Mouse (Mus musculus) heart, adult 2 months (tissue): Measurements from ENCODE around the gene Tenm4. TPM values are rescaled to one million over a fixed set of nuclear protein-coding genes. Genes with fewer than 3 reads are reported as not detected.

Experiments
- DNase-seq, 2 experiments: peaks; one replicate each; pipeline ENCODE4 v3.0.0; 2021
- H3K27ac ChIP-seq: fragments of 200-600 bp; 2 replicates; pipeline ENCODE4 v1.8.1; 2022
- H3K27me3 ChIP-seq: fragments of 200-500 bp; 2 replicates; pipeline ENCODE4 v1.6.1; 2012; ENCODE audit warnings: mild to moderate bottlenecking, low read length, inconsistent platforms, mixed read lengths; ENCODE audit not compliant: control insufficient read depth, insufficient read depth
- H3K36me3 ChIP-seq: fragments of 200-500 bp; 2 replicates; pipeline ENCODE4 v1.6.1; 2012; ENCODE audit warnings: low read length, inconsistent platforms; ENCODE audit not compliant: control insufficient read depth, insufficient read depth
- H3K4me1 ChIP-seq: fragments of 200-500 bp; 2 replicates; pipeline ENCODE4 v1.6.1; 2011; ENCODE audit warnings: low read length; ENCODE audit not compliant: control insufficient read depth, insufficient read depth
- H3K4me3 ChIP-seq: fragments of 200-600 bp; 2 replicates; pipeline ENCODE4 v1.8.1; 2022
- H3K79me2 ChIP-seq: fragments of 200-500 bp; replicated peaks from 2 replicates; pipeline ENCODE4 v1.6.1; 2012; ENCODE audit warnings: mild to moderate bottlenecking, inconsistent platforms, low read length, moderate library complexity, mixed read lengths; ENCODE audit not compliant: control insufficient read depth, insufficient read depth
- H3K9ac ChIP-seq: fragments of 200-500 bp; 2 replicates; pipeline ENCODE4 v1.6.1; 2012; ENCODE audit warnings: low read depth, mild to moderate bottlenecking, control low read depth, inconsistent platforms, low read length, mixed read lengths
- CTCF ChIP-seq: fragments of 200-600 bp; IDR thresholded peaks from 2 replicates; pipeline ENCODE4 v1.8.1; 2022; ENCODE audit warnings: antibody characterized with exemption, mild to moderate bottlenecking, moderate library complexity
- EP300 ChIP-seq: fragments of 200-500 bp; IDR thresholded peaks from 2 replicates; pipeline ENCODE4 v1.6.1; 2011; ENCODE audit warnings: low read depth, low read length, control low read depth; ENCODE audit not compliant: insufficient read depth
- POLR2A ChIP-seq: fragments of 200-500 bp; IDR thresholded peaks from 2 replicates; pipeline ENCODE4 v1.6.1; 2011; ENCODE audit warnings: mild to moderate bottlenecking, low read depth, low read length, control low read depth; ENCODE audit not compliant: insufficient read depth
- WGBS: fragments of 180-500 bp; shearing (Covaris S2); methylation state at CpG from one replicate; pipeline ENCODE4 v1.1.7; 2018; 5-methylcytosine and 5-hydroxymethylcytosine counted together
- intact Hi-C: fragments of 180-260 bp; cut with DNase I; formaldehyde crosslinking; loops from one replicate; pipeline ENCODE4 v1.15.1; 2025
- microRNA-seq, 2 experiments: library from miRNA; unstranded; fragments of <30 nt; microRNA quantifications; one replicate each; pipeline ENCODE4 v1.2.0; 2021
- polyA plus RNA-seq: library from polyadenylated mRNA; depleted of rRNA; stranded (reverse); fragments of >200 nt; gene quantifications from 2 replicates; pipeline ENCODE4 v1.2.3, GENCODE M21; 2012
- total RNA-seq, 2 experiments: library from RNA; stranded (reverse); gene quantifications; 2 replicates each; pipeline ENCODE4 v1.2.3; 2021

Tenm4 gene
- total and polyA plus RNA-seq, 3 experiments = 0.34 to 1.3 (median 0.74) TPM

- H3K79me2 ChIP-seq = 0 out of 2 replicates have a peak, but pooled peaks cover 1% of the 10 kb centered on the region
- DNase-seq = peak; percentile 91 to 94
- H3K27me3 ChIP-seq = no peaks in the 10 kb centered on the region
- peak within 1 kb of the TSS; percentile 73 for H3K9ac ChIP-seq
- under 1% methylated on average over 62 of the region's 62 CpGs for WGBS
- H3K27ac ChIP-seq = peak within 1 kb of the TSS; percentile 86
- peaks cover 3% of the 10 kb centered on the region for H3K36me3 ChIP-seq
- TF ChIP-seq CTCF (peak; percentile 55), EP300 (peak; percentile 71), POLR2A (peak; percentile 98)
- intact Hi-C loops = no loop called here
- H3K4me1 ChIP-seq = no peaks in the 10 kb centered on the region; the same call in 1 of the 2 replicates
- peak within 1 kb of the TSS; percentile 84 for H3K4me3 ChIP-seq
Observed at GRCm38 (mm10) chr7:96951281-96952051, 780.4 kb downstream of the Tenm4 start, which contains the start of gene Nars2. Gene Nars2, plus strand, starts transcription at chr7:96951505.

- H3K27ac ChIP-seq = peak overlapping the region; percentile 86; the same call in 1 of the 2 replicates
- WGBS = 35% methylated on average over 5 of the region's 5 CpGs
Observed at GRCm38 (mm10) chr7:96952094-96952493, 781.0 kb downstream of the Tenm4 start.

DNA sequence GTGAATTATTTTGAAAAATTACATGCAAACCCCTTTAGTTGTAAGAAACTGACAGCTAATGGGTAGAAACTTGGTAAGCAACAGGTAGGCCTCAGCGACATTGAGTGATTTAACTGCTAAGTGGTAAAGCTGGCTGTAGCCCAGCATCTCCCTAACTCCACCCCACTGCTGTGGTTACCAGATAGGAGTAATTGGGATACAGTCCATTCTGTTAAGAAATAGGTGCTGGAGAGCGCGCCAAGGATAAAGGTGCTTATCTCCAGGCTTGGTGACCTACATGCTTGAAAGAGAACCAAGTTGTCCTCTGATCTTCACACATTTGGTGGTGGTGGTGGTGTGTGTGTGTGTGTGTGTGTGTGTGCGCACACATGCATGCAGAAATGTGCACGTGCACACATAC lies 788.1 kb downstream of the Tenm4 start:
- intact Hi-C loops = no loop called here
- TF ChIP-seq EP300 (no peak), CTCF (no peak), POLR2A (no peak)
- H3K27me3 ChIP-seq = no peaks in the 10 kb centered on the region
- no peaks in the 10 kb centered on the region; the same call in 1 of the 2 replicates for H3K36me3 ChIP-seq
- no peaks in the 10 kb centered on the region for H3K79me2 ChIP-seq
- H3K4me1 ChIP-seq = no peaks in the 10 kb centered on the region
- no peak overlapping the region for H3K27ac ChIP-seq
- no peak overlapping the region for H3K9ac ChIP-seq
- peak in 1 of 2 experiments; percentile 10 for DNase-seq
- WGBS = 69% methylated on average over 5 of the region's 5 CpGs
- no peak overlapping the region for H3K4me3 ChIP-seq

More at GRCm38 (mm10) chr7:96952094-96952493, 781.0 kb downstream of the Tenm4 start:
- Histone ChIP-seq H3K36me3 (peaks cover 3% of the 10 kb centered on the region), H3K4me3 (peak overlapping the region; percentile 84), H3K79me2 (0 out of 2 replicates have a peak, but pooled peaks cover 1% of the 10 kb centered on the region), H3K9ac (no peak overlapping the region; the same call in 1 of the 2 replicates), H3K27me3 (no peaks in the 10 kb centered on the region), H3K4me1 (no peaks in the 10 kb centered on the region; the same call in 1 of the 2 replicates)
- intact Hi-C loops = no loop called here
- TF ChIP-seq POLR2A = no peak
- TF ChIP-seq EP300 = no peak
- TF ChIP-seq CTCF = no peak
- DNase-seq = no peak

Small RNA genes within 50 kb of the gene (microRNA-seq; reads per million reads assigned to microRNA genes)
- gene Mir6394 (0 reads per million in 2 experiments), gene Mir708 (56.4 to 61.7 reads per million in 2 experiments)
